Mouse (Mus musculus) lung, adult 2 months (tissue): ENCODE measurements at regions not wholly inside any gene's neighbourhood (a gene's known extent, or its start where the extent isn't known, plus 50 kb on each side); places are given as distances from the start of the nearest gene placed in this dataset.

Source experiments
- DNase-seq: peaks from one replicate; pipeline ENCODE4 v3.0.0; 2022
- H3K4me1 ChIP-seq: fragments of 200-500 bp; 2 replicates; pipeline ENCODE4 v1.6.1; 2011; ENCODE audit warnings: low read length; ENCODE audit not compliant: control insufficient read depth, insufficient read depth
- H3K4me3 ChIP-seq: fragments of 200-500 bp; replicated peaks from 2 replicates; pipeline ENCODE3; 2011; ENCODE audit warnings: low read depth, mild to moderate bottlenecking, control low read depth, low read length; ENCODE audit errors: extremely low read depth
- CTCF ChIP-seq: fragments of 200-500 bp; IDR thresholded peaks from 2 replicates; pipeline ENCODE4 v1.5.1; 2011; ENCODE audit warnings: mild to moderate bottlenecking, low read length, control low read depth; ENCODE audit not compliant: insufficient read depth
- POLR2A ChIP-seq: fragments of 200-500 bp; IDR thresholded peaks from 2 replicates; pipeline ENCODE4 v1.6.1; 2011; ENCODE audit warnings: low read depth, mild to moderate bottlenecking, control low read depth, low read length, borderline replicate concordance; ENCODE audit errors: extremely low read depth
- WGBS: fragments of 180-500 bp; shearing (Covaris S2); methylation state at CpG from one replicate; pipeline ENCODE4 v1.1.7; 2018; 5-methylcytosine and 5-hydroxymethylcytosine counted together

DNA sequence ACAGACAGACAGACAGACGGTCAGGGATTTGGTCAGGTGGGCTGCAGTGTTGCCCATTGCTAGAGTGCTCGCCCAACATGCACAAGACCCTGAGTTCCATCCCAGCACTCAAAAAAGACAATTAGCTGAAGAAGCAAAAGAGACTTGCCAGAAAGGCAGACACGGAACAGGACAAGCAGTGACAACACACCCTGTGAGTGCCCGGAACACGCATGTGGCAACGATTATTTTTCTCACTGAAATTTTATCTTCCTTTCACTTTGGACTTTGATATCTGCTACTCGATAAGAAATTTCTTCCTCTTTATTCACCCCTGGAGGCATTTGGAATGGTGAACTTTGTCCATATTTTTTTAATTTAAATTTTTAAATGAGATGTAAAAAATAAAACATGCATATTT lies 127.4 kb upstream of the 4930412O13Rik start:
- no peak for TF ChIP-seq POLR2A
- no peak for TF ChIP-seq CTCF
- DNase-seq: no peak
- H3K4me1 ChIP-seq: no peaks in the 10 kb centered on the region; the same call in 1 of the 2 replicates
- H3K4me3 ChIP-seq: no peak overlapping the region
- WGBS: 83% methylated on average over 7 of the region's 7 CpGs

DNA sequence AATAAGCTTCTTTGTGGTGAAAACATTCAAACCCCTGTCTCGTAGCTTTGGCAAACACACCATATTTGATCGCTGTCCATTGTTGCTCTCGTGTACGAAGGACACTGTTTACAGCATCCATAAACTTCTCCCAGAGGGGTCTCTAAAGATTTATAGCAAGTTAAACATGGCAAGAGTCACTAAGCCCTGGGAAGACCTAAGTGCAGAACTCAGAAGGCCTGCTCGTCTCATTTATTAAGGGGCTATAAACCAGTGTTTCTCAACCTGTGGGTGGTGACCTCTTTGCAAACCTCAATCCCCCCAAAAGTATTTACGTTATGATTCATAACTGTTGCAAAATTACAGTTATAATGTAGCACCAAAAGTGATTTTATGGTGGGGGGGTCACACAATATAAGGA lies 126.9 kb upstream of the 4930412O13Rik start:
- TF ChIP-seq POLR2A (no peak), CTCF (no peak)
- Histone ChIP-seq H3K4me3 (no peak overlapping the region), H3K4me1 (no peaks in the 10 kb centered on the region; the same call in 1 of the 2 replicates)
- 82% methylated on average over 6 of the region's 6 CpGs for WGBS
- DNase-seq: no peak

DNA sequence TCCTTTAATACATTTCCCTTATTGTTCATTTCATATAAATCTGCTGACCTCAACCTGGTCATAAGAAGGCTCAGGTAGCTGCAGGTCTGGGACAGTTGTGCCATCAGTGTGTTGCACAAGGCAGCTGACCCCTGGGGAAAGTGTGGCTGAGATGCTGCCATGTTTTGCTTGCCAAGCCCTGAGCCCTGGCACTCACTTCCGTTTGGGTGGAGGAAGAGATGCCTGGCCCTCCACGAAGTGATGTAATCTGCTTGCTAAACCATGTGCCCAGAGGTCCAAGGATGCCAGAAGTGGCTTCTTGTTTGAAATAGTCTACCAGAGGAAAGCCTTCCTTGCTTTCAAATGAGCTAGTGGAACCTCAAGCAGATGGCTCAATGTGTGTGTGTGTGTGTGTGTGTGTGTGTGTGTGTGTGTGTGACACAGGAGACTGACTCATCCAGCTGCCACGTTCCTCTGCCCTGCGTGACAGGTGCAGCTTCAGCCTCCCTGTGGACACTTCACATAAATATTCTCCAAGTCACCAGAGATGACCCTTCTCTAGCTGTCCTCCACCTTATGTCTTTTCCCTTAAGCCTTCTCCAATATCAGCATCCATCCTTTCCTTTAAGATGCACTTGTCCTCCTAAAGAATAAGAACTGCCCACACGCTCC lies 123.2 kb upstream of the 4930412O13Rik start:
- Histone ChIP-seq H3K4me1 (no peaks in the 10 kb centered on the region), H3K4me3 (no peak overlapping the region)
- TF ChIP-seq CTCF (no peak), POLR2A (no peak)
- no peak for DNase-seq
- WGBS: 68% methylated on average over 5 of the region's 5 CpGs

DNA sequence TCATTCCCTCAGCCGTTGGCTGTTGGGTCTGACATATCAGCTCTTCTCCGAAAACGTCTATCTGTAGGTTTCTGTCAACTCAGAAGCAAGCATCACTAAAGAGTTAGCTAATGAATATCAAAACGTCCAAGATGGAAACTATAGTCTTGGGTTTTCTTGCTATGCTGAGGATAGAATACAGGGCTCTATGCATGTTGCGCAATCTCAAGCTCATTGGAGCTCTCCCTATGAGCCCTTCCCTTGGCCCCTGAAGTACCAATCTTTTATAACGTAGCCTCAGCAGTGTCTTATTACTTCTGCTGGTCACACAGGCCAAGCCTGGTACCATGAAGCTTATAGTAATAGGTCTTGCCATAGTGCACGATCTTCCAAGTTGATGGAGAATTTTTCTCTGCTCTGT lies 122.1 kb upstream of the 4930412O13Rik start:
- 85% methylated on average over 7 of the region's 7 CpGs for WGBS
- no peak overlapping the region for H3K4me3 ChIP-seq
- no peak for DNase-seq
- H3K4me1 ChIP-seq: no peaks in the 10 kb centered on the region
- TF ChIP-seq POLR2A (no peak), CTCF (no peak)

DNA sequence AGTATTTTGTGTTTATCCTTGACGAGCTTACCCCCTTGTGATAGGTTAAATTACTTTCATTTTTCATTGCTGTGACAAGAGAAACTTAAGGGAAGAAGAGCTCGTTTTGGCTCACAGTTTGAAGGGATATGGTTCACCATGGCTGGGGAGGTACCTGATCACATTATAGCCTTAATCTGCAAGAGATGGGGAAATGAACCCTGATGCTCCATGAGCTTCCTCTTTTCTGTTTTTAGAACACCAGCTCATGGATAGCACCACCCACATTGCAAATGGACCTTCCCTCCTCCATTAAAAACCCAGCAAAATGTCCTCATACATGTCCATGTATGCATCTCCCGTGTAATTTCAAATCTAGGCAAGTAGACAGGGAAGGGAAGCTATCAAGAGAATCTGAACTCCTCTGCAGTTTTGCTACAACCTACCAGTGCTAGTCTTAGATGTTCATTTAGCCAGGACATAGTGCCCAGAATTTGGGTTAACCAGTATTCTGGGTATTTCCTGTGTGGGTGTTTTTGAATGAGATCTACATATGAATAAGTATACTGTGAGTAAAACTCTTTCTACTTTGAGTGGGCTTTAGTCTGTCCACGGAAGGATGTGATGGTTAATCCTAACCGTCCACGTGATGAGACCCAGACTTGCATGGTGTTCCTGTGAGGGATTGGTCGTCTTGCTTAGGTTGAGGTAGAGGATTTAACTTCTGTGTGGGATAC lies 121.5 kb upstream of the 4930412O13Rik start:
- Histone ChIP-seq H3K4me1 (no peaks in the 10 kb centered on the region), H3K4me3 (no peak overlapping the region)
- no peak for DNase-seq
- WGBS: 77% methylated on average over 7 of the region's 7 CpGs
- TF ChIP-seq POLR2A (no peak), CTCF (no peak)

DNA sequence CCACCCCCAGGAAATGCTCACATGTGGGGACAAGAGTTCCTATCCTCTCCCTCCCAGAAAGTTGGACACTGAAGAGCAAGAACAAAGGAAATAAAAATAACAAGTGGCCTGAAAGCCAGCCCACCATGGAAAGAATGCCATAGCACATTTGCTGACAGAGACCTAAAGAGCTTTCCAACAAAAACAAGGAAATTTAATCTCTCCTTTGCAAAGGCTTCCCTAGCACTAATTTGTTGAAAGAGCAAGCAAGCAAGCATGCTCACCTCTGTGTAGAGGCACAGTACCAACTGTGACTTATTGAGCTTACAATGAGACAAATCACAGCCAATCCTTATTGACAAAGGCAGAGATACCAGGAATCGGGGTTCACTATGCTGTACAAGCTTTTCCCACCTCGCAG lies 100.9 kb upstream of the 4930412O13Rik start:
- no peak overlapping the region for H3K4me3 ChIP-seq
- no peak for DNase-seq
- WGBS: 57% methylated on average over 2 of the region's 2 CpGs
- TF ChIP-seq POLR2A (no peak), CTCF (no peak)
- H3K4me1 ChIP-seq: no peaks in the 10 kb centered on the region

DNA sequence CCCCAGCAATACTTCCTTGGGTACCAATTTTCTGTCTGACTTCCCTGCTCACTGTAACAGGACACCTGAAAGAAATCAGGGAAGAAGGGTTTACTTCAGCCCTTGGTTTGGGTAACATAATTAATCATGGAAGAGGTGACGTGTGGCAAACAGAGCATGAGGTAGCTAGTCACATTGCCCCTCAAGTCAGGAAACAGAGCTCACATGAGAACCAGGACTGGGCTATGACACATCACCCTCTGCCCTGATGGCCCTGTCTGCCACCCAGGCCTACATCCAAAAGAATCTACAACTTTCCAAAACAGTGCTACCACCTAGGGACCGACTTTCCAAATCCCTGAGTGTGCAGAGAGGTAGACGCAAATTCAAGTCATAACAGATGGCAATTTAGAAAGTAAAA lies 98.4 kb upstream of the 4930412O13Rik start:
- no peaks in the 10 kb centered on the region for H3K4me1 ChIP-seq
- no peak for TF ChIP-seq POLR2A
- no peak for TF ChIP-seq CTCF
- H3K4me3 ChIP-seq: no peak overlapping the region
- no peak for DNase-seq
- WGBS: 68% methylated on average over 3 of the region's 3 CpGs

DNA sequence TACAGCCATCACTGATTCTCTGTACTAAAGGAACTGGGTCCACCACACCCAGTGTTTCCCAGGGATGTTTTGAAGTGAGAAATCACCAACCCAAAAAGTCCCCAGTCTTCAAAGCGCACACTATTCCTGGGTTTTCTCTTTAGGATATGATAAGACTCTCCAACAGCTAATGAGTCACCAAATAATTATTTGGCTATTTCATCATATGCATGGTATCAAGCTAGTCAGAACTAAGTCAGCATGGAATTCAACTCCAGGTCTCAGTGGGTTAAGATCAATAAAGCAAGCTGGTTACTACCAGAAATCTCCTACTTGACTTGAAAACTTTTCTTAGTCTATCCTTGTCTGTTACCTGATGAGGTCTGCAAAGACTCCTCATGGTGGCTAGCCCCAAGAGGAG lies 89.1 kb upstream of the 4930412O13Rik start:
- Histone ChIP-seq H3K4me3 (no peak overlapping the region), H3K4me1 (no peaks in the 10 kb centered on the region)
- WGBS: 90% methylated on average over 1 of the region's 1 CpGs
- DNase-seq: no peak
- TF ChIP-seq CTCF (no peak), POLR2A (no peak)

DNA sequence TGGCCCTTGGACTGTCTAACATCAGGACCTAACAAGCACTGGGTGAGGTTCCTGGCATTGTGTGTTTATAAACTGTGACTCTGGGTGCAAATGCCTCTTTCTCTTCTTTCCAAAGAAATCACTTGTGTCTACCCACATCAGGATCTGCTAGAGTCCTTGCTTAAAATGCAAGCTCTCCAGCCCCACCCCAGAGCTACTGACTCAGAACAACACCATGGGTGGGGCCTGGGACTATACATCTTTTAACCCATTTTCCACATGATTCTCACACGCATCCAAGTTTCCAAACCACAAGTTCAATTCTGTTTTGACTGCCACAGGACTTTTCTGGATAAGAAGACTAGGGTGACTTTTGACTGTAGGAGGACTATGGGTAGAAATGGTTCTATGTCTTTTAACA lies 88.7 kb upstream of the 4930412O13Rik start:
- TF ChIP-seq CTCF (no peak), POLR2A (no peak)
- H3K4me1 ChIP-seq: no peaks in the 10 kb centered on the region
- WGBS: 83% methylated on average over 1 of the region's 1 CpGs

DNA sequence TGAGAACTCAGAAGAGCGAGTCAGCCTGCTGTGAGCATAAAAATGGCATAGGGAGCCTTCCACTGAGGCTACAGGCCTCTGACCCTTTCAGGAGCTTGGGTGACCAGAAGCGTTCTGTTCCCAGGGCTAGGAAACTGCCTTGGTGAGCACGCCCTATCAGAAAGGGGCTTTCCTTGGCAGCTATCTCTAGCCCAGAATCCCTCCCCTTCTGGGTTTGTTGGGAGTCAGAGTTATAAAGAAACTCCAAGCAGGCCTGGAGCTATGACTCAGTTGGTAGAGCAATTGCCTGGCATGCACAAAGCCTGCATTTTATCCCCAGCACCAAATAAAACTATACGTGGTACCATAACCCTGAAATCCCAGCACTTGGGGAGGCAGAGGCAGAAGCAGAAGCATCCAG lies 85.7 kb upstream of the 4930412O13Rik start:
- WGBS: 68% methylated on average over 4 of the region's 4 CpGs
- TF ChIP-seq POLR2A (no peak), CTCF (no peak)
- H3K4me3 ChIP-seq: no peak overlapping the region
- no peaks in the 10 kb centered on the region for H3K4me1 ChIP-seq
- DNase-seq: no peak

More for the DNA sequence above, 88.7 kb upstream of the 4930412O13Rik start:
- no peak overlapping the region for H3K4me3 ChIP-seq
- no peak for DNase-seq
